Mouse (Mus musculus): ENCODE measurements around the gene Olfr721-ps1. TPM values are rescaled to one million over a fixed set of nuclear protein-coding genes. Genes with fewer than 3 reads are reported as not detected.
A peak's percentile ranks its signal among the peaks of the same experiment; 100 is the strongest.

Olfr721-ps1 gene
- not detected in 2 replicates for polyA plus RNA-seq (2015; fragmentation: Nextera tagmentation; extraction: Ambion mirVana)

DNA sequence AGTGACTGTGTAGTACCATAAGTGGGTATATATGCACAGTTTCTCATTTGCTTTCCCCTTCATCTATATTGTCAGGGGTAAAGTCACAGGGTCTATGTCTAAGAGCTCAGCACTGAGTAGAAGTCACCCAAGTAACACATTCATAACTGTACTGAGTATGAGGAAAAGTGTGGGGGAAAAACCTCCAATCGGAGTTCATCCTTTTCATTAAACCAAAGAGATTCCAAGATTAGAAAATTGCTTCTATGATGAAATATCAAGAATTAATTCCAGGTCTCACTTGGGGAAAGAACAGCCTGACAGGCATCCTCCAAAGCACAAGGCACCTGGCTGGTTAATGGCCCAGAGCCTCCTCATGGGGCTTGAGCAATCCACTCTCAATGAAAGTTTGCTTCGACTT, at the start of gene Olfr721-ps1:
Gene Olfr721-ps1 (plus strand): TSS at position 301 of the 400 bp plus-strand sequence.
- H3K9ac ChIP-seq, result no peak within 1 kb of the TSS
- H3K4me2 ChIP-seq (replicated peaks), result no peak within 1 kb of the TSS

DNA sequence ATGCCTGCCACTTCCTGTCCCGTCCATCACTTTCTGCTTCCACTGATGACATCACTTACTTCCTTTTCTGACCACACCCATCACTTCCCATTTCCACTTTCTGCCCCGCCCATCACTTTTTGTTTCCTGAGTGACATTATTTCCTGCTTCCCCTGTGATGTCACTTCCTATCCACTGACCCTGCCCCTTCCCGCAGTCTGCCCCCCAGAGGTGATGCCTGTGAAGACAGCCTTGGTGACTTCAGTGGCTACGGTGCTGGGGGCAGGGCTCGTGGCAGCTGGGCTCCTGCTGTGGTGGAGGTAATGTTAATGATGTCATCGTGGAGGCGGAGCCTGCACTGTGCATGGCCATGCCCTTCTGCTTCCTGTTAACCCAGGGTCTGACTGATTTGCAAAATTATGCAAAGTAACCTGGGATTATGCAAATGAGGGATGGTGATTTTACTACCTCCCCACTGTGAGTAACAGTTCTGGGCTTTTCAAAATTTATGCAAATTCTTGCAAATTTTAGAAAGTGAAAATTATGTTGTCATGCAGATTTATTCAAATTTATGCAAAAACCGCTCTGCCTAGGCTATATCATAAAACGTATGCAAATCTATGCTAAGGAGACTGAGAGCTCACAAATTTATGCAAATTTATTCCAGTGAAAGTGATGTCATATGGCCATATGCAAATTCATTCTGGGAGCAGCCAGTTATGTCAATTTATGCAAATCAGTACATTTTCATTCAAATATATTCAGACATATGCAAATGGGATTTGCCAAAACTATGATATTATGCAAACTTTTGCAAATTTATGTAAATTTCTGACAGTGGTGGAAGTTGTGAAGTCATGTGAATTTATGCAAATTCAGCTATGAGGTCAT, 49.1 kb upstream of the Olfr721-ps1 start:
- H3K9ac ChIP-seq, result no peak overlapping the region
- H3K4me2 ChIP-seq (replicated peaks), result no peak overlapping the region
- peaks cover 33% of the 10 kb centered on the region for H3K9me3 ChIP-seq
- H3K4me3 ChIP-seq (replicated peaks), result no peak overlapping the region
- H3K4me1 ChIP-seq (replicated peaks), result no peaks in the 10 kb centered on the region
- H3K27ac ChIP-seq, result no peak overlapping the region
- no peaks in the 10 kb centered on the region for H3K27me3 ChIP-seq (replicated peaks)
- 94% methylated on average over 9 of the region's 9 CpGs for WGBS
- ATAC-seq, result no peak
- peaks cover 19% of the 10 kb centered on the region for H3K36me3 ChIP-seq

More for the DNA sequence above, at the start of gene Olfr721-ps1:
- Histone ChIP-seq H3K36me3 (no peaks in the 10 kb centered on the region), H3K27ac (no peak within 1 kb of the TSS), H3K4me1 (replicated peaks) (no peaks in the 10 kb centered on the region), H3K9me3 (no peaks in the 10 kb centered on the region), H3K4me3 (replicated peaks) (no peak within 1 kb of the TSS), H3K27me3 (replicated peaks) (no peaks in the 10 kb centered on the region)
- WGBS, result 83% methylated on average over 2 of the region's 2 CpGs
- no peak for ATAC-seq

DNA sequence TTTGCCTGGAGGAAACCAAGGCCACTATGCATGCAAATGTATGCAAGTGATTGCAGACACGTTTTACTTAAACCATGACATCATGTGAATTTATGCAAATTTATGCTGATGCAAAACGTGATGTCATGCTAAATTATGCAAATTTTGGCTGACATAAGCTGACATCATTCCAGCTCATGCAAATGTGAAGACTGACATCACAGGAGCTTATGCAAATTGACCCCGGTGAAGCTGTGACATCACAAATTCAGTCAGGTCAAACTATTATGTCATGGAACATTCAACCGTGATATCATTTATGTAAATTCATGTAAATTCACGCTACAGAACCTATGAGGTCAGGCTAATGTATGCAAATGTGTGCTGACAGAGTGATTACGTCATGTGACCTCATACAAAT, 48.5 kb upstream of the Olfr721-ps1 start:
- H3K9ac ChIP-seq, result no peak overlapping the region
- H3K27ac ChIP-seq, result no peak overlapping the region
- no peak overlapping the region for H3K4me3 ChIP-seq (replicated peaks)
- H3K9me3 ChIP-seq, result peaks cover 30% of the 10 kb centered on the region
- ATAC-seq, result no peak
- no peaks in the 10 kb centered on the region for H3K27me3 ChIP-seq (replicated peaks)
- peaks cover 18% of the 10 kb centered on the region for H3K36me3 ChIP-seq
- no peak overlapping the region for H3K4me2 ChIP-seq (replicated peaks)
- 85% methylated on average over 6 of the region's 6 CpGs for WGBS
- H3K4me1 ChIP-seq (replicated peaks), result no peaks in the 10 kb centered on the region

DNA sequence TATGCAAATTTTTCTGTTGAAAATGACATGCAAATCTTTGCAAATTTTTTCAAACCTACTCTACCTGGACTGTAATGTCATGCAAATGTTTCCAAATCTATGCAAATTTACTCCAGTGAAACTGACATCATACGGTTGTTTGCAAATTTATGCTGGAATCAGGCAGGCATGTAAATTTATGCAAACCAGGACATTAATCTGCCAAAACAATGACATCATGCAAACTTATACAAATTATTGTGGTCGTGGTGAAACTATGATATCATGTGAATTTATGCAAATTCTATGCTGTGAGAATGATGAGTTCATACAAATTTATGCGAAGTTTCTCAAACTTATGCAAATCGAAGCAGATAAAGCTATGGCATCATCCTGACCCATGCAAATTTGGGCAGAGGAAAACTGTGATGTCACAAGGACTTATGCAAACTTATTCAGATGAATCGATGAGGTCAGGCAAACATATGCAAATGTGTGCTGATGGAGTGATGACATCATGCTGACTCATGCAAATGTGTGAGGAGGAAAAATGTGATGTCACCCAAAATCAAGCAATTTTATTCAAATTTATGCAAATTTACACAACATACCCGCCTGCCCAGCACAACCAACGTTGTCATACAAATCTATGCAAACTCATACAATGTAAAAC, 47.9 kb upstream of the Olfr721-ps1 start:
- H3K4me1 ChIP-seq (replicated peaks), result no peaks in the 10 kb centered on the region
- no peaks in the 10 kb centered on the region for H3K27me3 ChIP-seq (replicated peaks)
- peaks cover 15% of the 10 kb centered on the region for H3K36me3 ChIP-seq
- no peak overlapping the region for H3K9ac ChIP-seq
- H3K9me3 ChIP-seq, result peaks cover 24% of the 10 kb centered on the region
- ATAC-seq, result no peak
- WGBS, result 92% methylated on average over 7 of the region's 7 CpGs
- H3K4me2 ChIP-seq (replicated peaks), result no peak overlapping the region
- no peak overlapping the region for H3K27ac ChIP-seq
- H3K4me3 ChIP-seq (replicated peaks), result no peak overlapping the region

DNA sequence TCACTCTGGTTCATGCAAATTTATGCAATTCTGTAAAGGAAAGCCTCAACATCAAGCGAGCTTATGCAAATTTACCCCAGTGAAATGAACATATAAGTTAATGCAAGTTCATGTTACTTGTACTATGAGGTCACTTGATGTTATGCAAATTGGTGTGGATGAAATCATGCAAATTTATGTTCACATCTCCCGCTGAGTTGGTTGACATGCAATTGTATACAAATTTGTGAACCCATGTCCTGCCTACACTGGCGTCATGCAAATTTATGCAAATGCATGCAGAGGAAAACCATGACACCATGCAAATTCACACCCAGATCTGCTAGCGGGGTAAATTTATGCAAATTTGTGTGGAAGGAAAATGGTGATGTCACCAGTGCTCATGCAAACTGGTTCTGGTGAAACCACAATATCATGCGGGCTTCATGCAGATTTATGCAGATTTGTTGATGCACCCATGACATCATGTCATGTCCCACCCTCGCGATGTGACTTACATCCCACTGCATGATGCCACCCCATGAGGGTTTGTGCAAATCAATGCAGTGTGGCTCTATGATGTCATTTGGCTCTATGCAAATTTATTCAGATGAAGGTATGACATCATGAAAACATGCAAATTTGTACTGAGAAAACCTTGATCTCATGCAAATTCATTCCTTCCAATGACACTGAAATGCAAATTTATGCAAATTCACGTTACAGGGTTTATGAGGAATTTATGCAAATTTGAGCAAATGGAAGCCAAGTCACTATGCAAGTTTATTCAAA, 47.2 kb upstream of the Olfr721-ps1 start:
- no peaks in the 10 kb centered on the region for H3K4me1 ChIP-seq (replicated peaks)
- H3K9me3 ChIP-seq, result peaks cover 23% of the 10 kb centered on the region
- H3K36me3 ChIP-seq, result peaks cover 15% of the 10 kb centered on the region
- no peak overlapping the region for H3K9ac ChIP-seq
- H3K27me3 ChIP-seq (replicated peaks), result no peaks in the 10 kb centered on the region
- H3K4me3 ChIP-seq (replicated peaks), result no peak overlapping the region
- no peak for ATAC-seq
- H3K4me2 ChIP-seq (replicated peaks), result no peak overlapping the region
- WGBS, result 94% methylated on average over 8 of the region's 8 CpGs
- H3K27ac ChIP-seq, result no peak overlapping the region

DNA sequence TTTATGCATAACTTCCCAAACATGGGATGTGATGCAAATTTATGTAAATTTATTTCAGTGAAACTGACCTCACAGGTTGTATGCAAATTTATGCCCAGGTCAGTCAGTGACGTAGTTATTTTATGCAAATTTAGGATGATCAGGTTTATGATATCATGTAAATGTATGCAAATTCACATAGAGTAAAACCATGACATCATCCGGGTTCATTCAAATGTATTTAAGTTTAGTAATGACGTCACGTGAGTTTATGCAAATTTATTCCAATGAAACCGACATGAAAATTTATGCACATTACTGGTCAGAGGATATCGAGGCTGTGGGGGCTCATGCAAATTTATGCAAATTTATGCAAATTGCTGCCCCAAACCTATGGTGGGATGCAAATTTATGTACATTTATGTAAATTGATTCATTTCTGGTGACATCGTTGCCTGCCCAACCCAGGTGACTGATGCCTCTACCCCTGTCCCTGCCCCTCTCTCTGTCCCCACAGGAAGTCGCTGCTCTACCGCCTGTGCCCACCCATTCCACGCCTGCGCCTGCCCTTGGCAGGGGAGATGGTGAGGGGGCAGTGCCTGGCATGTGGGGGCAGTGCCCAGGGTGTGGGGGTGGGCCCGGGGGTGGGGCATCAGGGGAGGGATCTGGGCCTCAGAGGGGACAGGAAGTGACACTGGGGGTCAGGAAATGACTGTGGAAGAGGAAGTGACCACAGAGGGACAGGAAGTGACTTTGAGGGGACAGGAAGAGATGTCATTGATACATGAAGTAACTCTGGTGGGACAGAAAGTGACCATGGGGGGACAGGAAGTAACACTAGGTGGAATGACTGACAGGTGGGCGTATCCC, 46.4 kb upstream of the Olfr721-ps1 start:
- H3K36me3 ChIP-seq, result peaks cover 11% of the 10 kb centered on the region
- WGBS, result 94% methylated on average over 13 of the region's 13 CpGs
- H3K4me3 ChIP-seq (replicated peaks), result no peak overlapping the region
- H3K4me2 ChIP-seq (replicated peaks), result no peak overlapping the region
- no peaks in the 10 kb centered on the region for H3K4me1 ChIP-seq (replicated peaks)
- ATAC-seq, result no peak
- no peaks in the 10 kb centered on the region for H3K27me3 ChIP-seq (replicated peaks)
- H3K9ac ChIP-seq, result no peak overlapping the region
- H3K27ac ChIP-seq, result no peak overlapping the region
- H3K9me3 ChIP-seq, result peaks cover 18% of the 10 kb centered on the region

DNA sequence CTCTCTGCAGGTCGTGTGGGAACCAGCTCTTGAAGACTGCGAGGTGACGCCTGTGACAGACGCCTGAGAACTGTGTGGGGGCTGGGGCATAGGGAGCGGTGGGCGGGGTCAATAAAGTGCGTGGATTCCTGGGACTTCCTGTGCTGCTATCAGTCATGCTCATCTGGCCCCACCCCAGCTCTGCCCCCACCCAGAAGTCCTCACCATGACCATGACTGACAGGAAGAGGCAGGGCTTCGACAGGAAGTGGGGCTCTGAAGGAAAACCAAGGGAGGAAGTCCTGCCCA, 45.8 kb upstream of the Olfr721-ps1 start:
- H3K4me3 ChIP-seq (replicated peaks), result no peak overlapping the region
- no peak overlapping the region for H3K4me2 ChIP-seq (replicated peaks)
- H3K9ac ChIP-seq, result no peak overlapping the region
- peaks cover 7% of the 10 kb centered on the region; the same call in 1 of the 2 replicates for H3K36me3 ChIP-seq
- no peaks in the 10 kb centered on the region for H3K27me3 ChIP-seq (replicated peaks)
- H3K9me3 ChIP-seq, result peaks cover 14% of the 10 kb centered on the region
- H3K4me1 ChIP-seq (replicated peaks), result no peaks in the 10 kb centered on the region
- H3K27ac ChIP-seq, result no peak overlapping the region
- WGBS, result 90% methylated on average over 8 of the region's 8 CpGs
- peak; percentile 52 for ATAC-seq

DNA sequence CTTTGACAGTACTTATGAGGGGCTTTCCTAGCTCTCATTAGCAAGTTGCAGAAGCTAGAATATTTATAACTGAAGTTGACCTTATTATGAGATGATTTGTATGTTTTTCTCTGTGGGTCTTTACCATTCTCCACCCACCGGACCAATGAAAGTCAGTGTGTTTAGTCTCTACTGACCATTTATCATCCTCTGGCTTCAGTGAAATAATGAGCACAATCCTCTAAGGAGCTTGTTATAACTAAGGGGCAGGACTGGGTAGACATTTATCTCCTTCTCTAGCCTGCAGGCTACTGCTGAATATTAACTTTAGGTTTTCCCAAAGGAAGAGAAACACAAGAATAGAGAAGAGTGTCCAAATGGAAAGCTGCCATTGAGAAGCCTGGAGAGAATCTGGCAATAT, 5.6 kb upstream of the Olfr721-ps1 start:
- no peaks in the 10 kb centered on the region for H3K9me3 ChIP-seq
- H3K36me3 ChIP-seq, result no peaks in the 10 kb centered on the region
- H3K4me2 ChIP-seq (replicated peaks), result no peak overlapping the region
- H3K27ac ChIP-seq, result no peak overlapping the region
- H3K9ac ChIP-seq, result no peak overlapping the region
- H3K4me1 ChIP-seq (replicated peaks), result no peaks in the 10 kb centered on the region
- H3K27me3 ChIP-seq (replicated peaks), result no peaks in the 10 kb centered on the region
- 78% methylated on average over 1 of the region's 1 CpGs for WGBS
- ATAC-seq, result no peak
- no peak overlapping the region for H3K4me3 ChIP-seq (replicated peaks)

DNA sequence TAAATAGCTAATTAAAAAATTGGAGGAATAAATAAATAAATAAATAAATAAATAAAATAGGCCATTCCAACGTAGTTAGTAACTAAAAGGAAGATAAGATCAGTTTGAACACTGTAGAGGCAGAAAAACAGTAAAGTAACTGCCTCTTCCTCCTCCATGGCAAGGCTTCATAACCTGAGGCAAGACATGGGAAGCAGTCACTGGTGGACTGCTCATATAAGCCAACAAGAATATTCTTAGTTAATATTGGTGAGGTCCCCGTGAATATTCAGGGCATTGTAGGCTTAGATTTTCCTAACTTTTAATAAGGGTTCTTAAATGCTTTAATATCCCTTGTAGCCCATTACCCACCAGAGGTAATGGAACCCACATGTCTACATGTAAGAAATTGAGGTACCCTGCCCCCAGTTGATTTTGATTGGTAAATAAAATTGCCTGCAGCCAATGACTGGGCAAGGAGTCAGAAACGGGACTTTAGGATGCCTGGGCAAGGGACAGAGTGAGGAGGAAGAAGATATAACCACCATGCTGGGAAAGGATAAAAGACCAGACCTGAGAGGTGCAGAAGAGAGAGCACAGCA, 35.1 kb downstream of the Olfr721-ps1 start:
- no peaks in the 10 kb centered on the region for H3K9me3 ChIP-seq
- ATAC-seq, result no peak

More for the DNA sequence above, 35.1 kb downstream of the Olfr721-ps1 start:
- H3K9ac ChIP-seq, result no peak overlapping the region
- H3K27me3 ChIP-seq (replicated peaks), result no peaks in the 10 kb centered on the region
- no peaks in the 10 kb centered on the region for H3K36me3 ChIP-seq
- no peak overlapping the region for H3K4me3 ChIP-seq (replicated peaks)
- 80% methylated on average over 3 of the region's 3 CpGs for WGBS
- H3K4me1 ChIP-seq (replicated peaks), result no peaks in the 10 kb centered on the region
- no peak overlapping the region for H3K27ac ChIP-seq
- no peak overlapping the region for H3K4me2 ChIP-seq (replicated peaks)

All from intestine, embryonic 15.5 days (tissue).